Mouse (Mus musculus) urinary bladder, postnatal 36 days (tissue): ENCODE measurements around the gene Sept5.

ENCODE experiments used
- DNase-seq, 2 experiments: peaks; one replicate each; pipeline ENCODE4 v3.0.0; 2022; ENCODE audit warnings: low spot score in 2 of 2, mixed read lengths in 1 of 2

The Sept5 gene

DNA sequence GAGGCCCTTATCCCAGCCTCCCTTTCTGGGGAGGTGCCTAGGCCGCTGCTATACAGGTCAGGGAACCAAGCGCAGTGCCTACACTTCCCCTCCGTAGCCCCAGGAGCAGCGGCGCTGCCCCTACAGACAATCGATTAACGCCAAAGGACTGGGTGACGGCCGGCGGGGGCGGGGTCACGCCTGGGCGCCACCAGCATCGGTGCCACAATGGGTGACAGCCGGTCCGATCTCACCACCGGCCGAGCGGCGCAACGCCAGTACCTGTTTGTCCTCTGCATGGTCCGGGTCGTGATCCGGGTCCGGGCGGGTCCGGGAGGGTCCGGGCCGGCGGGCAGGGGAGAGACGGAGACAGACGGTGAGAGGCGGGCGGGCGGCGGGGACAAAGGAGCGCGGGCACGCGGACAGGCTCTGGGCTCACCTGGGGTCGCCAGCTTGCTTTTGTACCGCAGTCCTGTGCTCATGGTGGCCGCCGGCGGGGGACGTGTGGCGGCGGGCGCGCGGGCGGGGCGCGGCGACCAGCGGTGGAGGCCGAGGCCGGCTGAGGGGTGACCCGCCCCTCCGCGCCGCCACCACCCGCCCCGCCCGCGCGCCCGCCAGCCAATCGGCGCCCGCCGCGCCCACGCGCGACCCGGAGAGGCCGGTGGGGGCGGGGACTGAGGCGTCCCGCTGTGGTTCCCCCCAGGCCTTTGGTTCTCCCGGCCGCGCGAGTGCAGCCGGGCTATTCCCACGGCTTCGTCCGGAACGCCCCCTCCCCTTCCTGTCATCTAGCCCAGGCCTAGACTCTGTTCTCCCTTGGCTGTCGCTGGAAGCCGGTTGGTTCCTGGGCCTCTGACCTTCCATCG lies at the start of gene Sept5:
Sept5 (minus strand) TSS at position 565 of the 842 bp plus-strand sequence.
- peak in 1 of 2 experiments; percentile 67 for DNase-seq

- no peak for DNase-seq
Measured at GRCm38 (mm10) chr16:18679112-18679511, 49.4 kb upstream of the Sept5 start.

DNA sequence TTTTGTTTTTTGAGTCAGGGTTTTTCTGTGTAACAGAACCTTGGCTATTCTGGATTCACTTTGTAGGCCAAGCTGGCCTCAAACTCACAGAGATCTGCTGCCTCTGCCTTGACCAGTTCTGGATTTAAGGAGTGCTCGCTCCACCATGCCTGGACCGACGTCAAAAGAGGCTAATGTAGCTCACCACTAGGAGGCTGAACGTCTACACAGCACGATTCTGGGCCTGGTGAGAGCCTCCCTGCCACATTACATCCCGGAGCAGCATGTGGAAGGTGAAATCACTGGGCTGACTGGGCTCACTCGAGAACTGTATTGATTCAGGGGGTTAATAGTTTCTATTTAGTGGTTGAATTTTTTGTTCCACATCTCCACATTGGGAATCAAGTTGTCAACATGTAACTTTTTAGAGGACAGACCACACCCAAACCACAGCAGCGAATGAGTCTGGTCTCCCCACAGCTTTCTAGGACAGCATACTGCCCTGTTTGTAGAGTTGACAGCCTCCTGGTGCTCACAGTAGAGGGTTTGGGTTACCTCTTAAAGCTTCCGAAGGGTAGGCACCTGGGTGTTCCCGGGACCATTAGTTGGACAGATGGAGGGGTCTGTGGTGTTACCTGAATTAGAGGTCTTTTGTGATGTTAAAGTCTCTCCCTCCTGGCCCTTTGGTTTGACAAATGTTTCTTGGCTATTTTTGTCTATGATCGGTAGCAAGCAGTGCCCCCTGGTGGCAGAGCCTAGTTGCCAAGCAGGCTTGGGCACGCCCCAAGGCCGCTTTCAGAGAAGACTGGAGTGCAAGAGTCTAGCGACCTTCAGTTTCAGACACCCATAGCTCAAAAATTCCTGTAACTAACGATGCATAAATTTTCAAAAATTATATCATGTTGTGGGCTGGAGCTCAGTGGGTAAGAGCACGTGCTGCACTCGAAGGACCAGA lies 48.3 kb upstream of the Sept5 start:
- DNase-seq, result peak; percentile 75 to 80

DNA sequence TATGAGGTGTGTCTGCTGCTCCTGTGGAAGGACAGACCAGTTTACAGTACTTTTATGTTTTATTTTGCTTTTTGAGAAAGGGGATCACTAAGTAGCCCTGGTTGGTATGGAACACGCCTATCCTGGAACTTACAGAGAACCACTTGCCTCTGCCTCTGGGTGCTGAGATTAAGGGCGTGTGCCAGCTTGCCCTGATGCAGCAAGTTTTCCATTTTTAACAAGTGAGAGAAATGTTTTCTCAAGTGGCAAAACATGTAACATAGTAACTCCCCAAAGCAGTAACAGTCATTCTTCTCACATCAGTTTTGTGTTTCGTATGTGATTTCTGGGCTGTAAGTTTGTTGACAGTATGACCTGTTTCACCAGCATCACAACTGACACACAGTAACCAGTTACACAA lies 43.3 kb upstream of the Sept5 start:
- DNase-seq, result no peak

GRCm38 (mm10) chr16:18672027-18672426 lies 42.3 kb upstream of the Sept5 start:
- DNase-seq, result no peak

DNA sequence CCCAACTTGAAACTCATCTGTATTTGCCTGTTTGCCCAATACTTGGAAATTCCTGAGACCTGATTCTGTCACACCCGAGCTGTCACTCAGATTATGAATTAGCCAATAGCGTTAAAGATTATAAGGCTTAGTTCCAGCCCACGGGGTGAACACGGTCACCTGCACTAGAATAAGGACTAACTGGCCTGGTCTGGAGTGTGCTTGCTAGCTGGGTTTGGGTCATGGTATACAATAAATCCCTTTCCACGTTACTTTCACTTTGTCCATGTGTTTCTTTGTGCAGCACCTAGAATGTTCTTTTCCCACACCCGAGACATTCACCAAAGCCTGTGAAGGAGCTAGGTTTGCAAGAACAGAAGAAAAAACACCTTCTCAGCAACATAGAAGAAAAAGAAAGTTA lies 40.2 kb upstream of the Sept5 start:
- DNase-seq, result no peak

- DNase-seq, result no peak
Measured at GRCm38 (mm10) chr16:18658597-18658996, 28.8 kb upstream of the Sept5 start.

DNA sequence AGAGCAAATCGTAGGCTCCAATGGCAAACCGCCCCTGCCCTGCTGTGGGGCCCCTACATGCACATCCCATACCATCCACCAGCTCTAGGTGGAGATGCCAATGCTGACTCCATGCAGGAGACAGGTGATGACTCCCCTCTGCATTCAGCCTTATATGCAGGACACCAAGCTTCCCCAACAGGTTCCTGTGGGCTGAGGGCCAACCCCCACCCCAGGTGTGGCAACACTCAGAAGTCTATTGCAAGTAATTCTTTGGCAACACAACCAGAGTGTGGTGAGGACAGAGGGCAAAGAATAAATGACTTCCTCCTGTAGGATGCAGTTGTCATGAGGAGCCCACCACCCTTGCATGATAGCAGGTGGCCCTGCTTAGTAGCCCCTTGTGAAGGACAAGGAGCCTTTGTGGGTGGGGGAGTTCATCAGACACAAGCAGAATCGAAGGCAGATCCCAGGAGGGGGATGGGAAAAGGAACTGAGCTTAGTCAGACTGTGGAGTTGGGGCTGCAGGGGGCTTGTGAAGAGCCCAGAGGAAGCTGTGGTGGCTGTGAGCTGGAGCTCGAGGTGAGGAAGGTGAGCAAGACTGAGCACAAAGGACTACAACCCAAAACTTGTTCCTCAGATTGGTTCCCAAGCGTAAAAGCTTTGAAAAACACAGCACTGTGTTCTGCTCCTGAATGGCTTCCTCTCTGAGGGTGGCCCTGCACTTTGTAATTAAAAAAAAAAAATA lies 25.8 kb upstream of the Sept5 start:
- no peak for DNase-seq

DNA sequence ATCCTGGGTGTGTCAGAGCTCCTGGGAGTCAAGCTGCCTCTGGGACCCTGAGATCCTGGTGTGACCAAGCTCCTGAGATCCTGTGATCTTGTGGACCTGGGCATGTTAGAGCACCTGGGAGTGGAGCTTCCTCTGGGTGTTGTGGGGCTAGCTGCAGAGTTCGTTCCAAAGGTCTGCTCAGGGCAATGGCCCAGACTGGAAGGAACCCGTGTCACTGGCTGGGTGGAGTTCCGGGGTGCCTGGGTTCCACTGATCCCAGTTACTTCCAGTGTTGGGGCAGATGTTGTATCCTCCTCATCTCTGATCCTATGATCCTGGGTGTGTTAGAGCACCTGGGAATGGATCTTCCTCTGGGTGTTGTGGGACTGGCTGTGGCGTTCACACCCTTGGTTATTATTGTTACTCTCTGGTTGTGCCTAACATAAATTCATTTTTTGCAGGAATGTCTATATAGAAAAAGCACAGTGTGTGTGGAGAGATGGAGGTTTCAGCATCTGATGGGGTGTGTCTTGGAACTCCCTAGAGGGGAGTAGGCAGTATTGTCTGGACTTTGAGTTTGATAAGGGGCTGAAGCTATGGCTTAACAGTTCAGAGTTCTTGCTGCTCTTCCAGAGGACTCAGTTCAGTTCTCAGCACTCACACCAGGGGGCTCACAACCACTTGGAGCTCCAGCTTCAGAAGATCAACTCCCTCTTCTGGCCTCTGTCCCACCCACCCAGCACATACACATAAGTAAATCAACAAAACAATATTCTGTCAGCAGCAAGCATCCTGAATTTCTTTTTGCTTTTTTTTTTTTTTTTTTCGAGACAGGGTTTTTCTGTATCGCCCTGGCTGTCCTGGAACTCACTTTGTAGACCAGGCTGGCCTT lies 23.8 kb upstream of the Sept5 start:
- no peak for DNase-seq

DNA sequence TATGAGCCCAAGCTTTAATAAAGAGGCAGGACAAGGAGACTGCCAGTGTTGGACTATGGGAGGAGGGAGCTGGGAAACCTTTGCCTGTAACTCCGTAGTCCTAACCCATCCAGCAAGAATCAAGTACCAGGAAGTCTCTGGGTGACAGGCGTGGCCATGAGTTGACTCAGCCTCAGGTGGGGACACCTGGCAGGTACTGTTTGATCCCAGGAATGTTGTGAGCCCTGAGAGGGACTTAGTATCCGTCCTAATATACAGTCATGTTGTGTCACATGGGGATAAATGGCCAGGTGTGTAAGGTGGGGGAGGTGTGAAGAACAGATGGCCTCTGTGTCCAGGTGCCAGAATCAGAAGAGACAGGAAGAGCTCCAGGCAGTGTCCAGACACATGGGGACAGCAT lies 19.4 kb upstream of the Sept5 start:
- no peak for DNase-seq

DNA sequence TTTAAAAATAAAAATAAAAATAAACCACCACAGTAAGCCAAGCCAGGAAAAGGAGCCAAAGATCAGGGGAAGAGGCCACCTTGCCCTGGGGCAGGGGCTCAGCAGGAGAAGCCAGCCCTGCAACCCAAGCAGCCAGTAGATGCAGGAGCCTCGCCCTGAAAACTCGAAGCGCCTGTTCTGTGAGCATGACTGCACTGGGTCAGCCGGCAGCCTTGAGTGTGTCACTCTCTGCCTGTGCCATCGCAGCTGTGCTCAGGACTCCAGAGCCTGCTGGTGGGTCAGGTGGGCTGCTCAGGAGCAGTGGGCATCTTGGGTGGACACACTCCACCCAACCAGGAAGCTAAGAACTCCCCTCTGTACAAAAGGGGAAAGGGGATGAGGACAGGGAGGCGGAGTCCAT lies 15.6 kb upstream of the Sept5 start:
- DNase-seq, result peak in 1 of 2 experiments; percentile 57

GRCm38 (mm10) chr16:18644485-18644884 lies 14.7 kb upstream of the Sept5 start:
- no peak for DNase-seq

DNA sequence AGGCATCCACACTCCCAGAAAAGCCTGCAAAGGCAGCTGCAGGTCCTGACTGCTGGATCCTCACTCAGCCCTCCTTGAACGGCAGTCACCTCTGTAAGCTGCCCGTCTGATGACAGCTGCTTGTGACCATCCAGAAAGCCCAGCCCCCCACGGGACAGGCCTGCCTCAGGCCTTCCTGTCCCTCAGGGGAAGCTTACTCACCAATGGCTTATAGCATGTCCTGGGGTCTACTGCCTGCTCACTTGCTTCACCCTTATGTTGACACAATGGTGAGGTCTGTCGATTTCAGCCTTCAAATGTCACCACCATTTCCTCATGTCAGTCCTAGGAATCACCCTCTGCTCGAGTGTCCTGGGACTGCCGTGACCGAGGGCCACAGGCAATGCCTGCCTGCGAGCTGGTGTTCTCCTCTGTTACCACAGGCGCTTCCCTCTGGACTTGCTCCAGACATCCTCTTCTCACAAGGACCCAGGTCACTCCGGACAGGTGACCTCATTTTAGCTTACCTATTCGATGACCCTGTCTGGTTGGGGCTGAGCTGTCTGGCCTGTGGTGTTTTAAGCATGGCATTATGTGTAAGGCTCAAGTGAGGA lies 13.7 kb upstream of the Sept5 start:
- DNase-seq, result no peak

- DNase-seq, result no peak
Measured at GRCm38 (mm10) chr16:18642897-18643296, 13.1 kb upstream of the Sept5 start.

- DNase-seq, result no peak
Measured at GRCm38 (mm10) chr16:18642291-18642690, 12.5 kb upstream of the Sept5 start.

DNA sequence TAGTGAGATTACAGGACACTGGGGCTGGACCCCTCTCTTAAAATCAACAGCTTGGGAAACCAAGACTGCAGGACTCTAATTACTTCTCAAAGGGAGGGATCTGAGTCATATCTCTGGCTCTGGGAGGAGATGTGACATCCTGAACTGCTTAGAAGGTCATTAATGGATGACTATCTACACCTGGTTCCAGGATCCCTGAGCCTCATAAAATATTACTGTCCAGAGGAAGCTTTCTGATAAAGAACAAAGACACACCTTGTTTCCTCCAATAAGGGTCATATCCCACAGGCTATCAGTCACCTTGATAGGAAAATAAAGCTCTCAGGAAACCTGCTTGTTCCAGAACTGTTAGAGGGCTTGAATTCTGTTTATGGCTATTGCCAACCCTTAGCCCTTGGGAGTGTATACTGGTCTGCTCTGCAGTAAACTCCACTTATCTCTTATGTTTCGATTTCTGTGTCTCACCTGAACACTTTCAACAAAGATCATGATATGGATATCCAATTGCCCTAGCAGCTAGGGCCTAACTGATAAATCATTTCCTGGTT lies 9.7 kb upstream of the Sept5 start:
- DNase-seq, result no peak

GRCm38 (mm10) chr16:18638396-18638795 lies 8.6 kb upstream of the Sept5 start:
- no peak for DNase-seq

DNA sequence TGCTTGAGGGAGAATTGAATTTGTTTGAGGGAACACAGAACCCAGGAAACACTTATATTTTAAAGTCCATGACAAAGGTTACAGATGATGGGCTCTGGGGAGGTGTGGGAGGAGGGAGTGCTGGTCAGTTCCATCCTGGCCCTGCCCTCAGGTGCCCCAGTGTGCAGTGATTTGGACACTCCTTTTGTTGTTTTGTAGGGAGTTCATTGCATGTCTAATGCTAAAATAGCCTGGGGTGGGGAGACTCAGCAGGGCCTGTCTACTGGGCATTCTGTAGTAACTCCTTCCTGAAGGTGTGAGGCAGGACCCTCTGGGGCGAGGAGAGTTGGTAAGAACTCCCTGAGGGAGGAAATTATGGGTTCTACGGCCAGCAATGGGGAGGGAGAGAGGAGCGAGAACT lies 7.0 kb upstream of the Sept5 start:
- DNase-seq, result no peak

GRCm38 (mm10) chr16:18636401-18636800 lies 6.6 kb upstream of the Sept5 start:
- DNase-seq, result no peak

GRCm38 (mm10) chr16:18633333-18633732 lies 3.6 kb upstream of the Sept5 start:
- no peak for DNase-seq
